Mouse (Mus musculus) layer of hippocampus, adult 9-11 months (tissue): ENCODE data around the gene Smyd5.

Experiments
- DNase-seq: peaks from one replicate; pipeline ENCODE4 v3.0.0; 2022

Smyd5 gene

GRCm38 (mm10) chr6:85450697-85451663 lies 19.2 kb downstream of the Smyd5 start, which contains the start of gene Cct7:
Gene Cct7, plus strand, starts transcription at chr6:85451514.
- DNase-seq = peak; percentile 100

GRCm38 (mm10) chr6:85451664-85452410 lies 20.0 kb downstream of the Smyd5 start, which contains the start of gene Pradc1:
Gene Pradc1, minus strand, starts transcription at chr6:85451970.
- peak; percentile 99 for DNase-seq

GRCm38 (mm10) chr6:85452411-85452665 lies 20.5 kb downstream of the Smyd5 start:
- no peak for DNase-seq

GRCm38 (mm10) chr6:85452816-85453215 lies 21.0 kb downstream of the Smyd5 start:
- no peak for DNase-seq

- no peak for DNase-seq
Observed at GRCm38 (mm10) chr6:85459621-85460020, 27.8 kb downstream of the Smyd5 start.

GRCm38 (mm10) chr6:85465381-85465780 lies 33.6 kb downstream of the Smyd5 start:
- no peak for DNase-seq

- DNase-seq = no peak
Observed at GRCm38 (mm10) chr6:85469660-85470430, 38.1 kb downstream of the Smyd5 start.

GRCm38 (mm10) chr6:85471962-85472361 lies 40.2 kb downstream of the Smyd5 start:
- no peak for DNase-seq

- no peak for DNase-seq
Observed at GRCm38 (mm10) chr6:85472542-85472941, 40.8 kb downstream of the Smyd5 start.

GRCm38 (mm10) chr6:85475581-85475980 lies 43.8 kb downstream of the Smyd5 start:
- DNase-seq = no peak

- DNase-seq = no peak
Observed at GRCm38 (mm10) chr6:85477366-85477917, 45.7 kb downstream of the Smyd5 start.

- no peak for DNase-seq
Observed at GRCm38 (mm10) chr6:85478416-85478815, 46.6 kb downstream of the Smyd5 start.

GRCm38 (mm10) chr6:85479979-85480378 lies 48.2 kb downstream of the Smyd5 start:
- DNase-seq = peak; percentile 69

- no peak for DNase-seq
Observed at GRCm38 (mm10) chr6:85480685-85481084, 48.9 kb downstream of the Smyd5 start.

- no peak for DNase-seq
Observed at GRCm38 (mm10) chr6:85483843-85484721, 52.3 kb downstream of the Smyd5 start.

- no peak for DNase-seq
Observed at GRCm38 (mm10) chr6:85485738-85486137, 53.9 kb downstream of the Smyd5 start.

GRCm38 (mm10) chr6:85488510-85488909 lies 56.7 kb downstream of the Smyd5 start:
- DNase-seq = no peak

GRCm38 (mm10) chr6:85489717-85490116 lies 57.9 kb downstream of the Smyd5 start:
- no peak for DNase-seq

- DNase-seq = no peak
Observed at GRCm38 (mm10) chr6:85490252-85490651, 58.5 kb downstream of the Smyd5 start.

GRCm38 (mm10) chr6:85491606-85492005 lies 59.8 kb downstream of the Smyd5 start:
- DNase-seq = no peak
